Mouse (Mus musculus) heart, postnatal 0 days (tissue): ENCODE results near the gene Plb1.
A peak's percentile ranks its signal among the peaks of the same experiment; 100 is the strongest.

ENCODE experiments used
- CTCF ChIP-seq: IDR thresholded peaks from 2 replicates; pipeline ENCODE4 v1.5.1; 2016; ENCODE audit warnings: antibody characterized with exemption, control low read depth, low read depth
- EP300 ChIP-seq: IDR thresholded peaks from 2 replicates; pipeline ENCODE4 v1.6.1; 2016; ENCODE audit warnings: antibody characterized with exemption, low read depth

DNA sequence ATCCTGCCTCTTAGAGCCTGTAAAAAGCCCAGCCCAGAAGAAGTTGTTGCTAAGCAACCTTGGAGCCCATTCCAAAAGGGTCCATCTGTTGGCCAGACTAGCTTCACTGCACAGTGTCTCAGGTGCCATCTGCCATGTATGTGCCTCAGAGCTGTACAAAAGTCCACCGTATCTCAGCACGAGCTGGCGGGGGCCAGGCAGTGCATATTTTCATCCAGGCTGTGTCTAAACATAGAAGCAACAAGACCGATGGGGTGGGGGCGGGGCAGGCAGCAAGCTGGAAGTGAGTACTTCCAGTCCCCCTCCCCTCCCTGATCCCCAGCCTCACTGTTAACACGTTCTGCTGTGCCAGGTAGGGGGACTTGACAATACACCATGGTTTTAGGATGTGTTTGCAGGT, 102.7 kb downstream of the Plb1 start:
- TF ChIP-seq CTCF, result 0 out of 2 replicates have a peak, but pooled peaks have one; percentile 12
- no peak for TF ChIP-seq EP300
